Mouse (Mus musculus) small intestine, adult 2 months (tissue): ENCODE data around the gene Ubr7. TPM values are rescaled to one million over a fixed set of nuclear protein-coding genes. Genes with fewer than 3 reads are reported as not detected.

Source experiments
- H3K27ac ChIP-seq: fragments of 200-500 bp; 2 replicates; pipeline ENCODE4 v1.5.1; 2012; ENCODE audit warnings: low read depth, low read length, control low read depth, inconsistent platforms; ENCODE audit not compliant: insufficient read depth
- H3K27me3 ChIP-seq: fragments of 200-500 bp; 2 replicates; pipeline ENCODE4 v1.6.1; 2012; ENCODE audit warnings: mild to moderate bottlenecking, moderate library complexity, low read length, inconsistent platforms; ENCODE audit not compliant: control insufficient read depth, insufficient read depth
- H3K36me3 ChIP-seq: fragments of 200-500 bp; 2 replicates; pipeline ENCODE4 v1.6.1; 2012; ENCODE audit warnings: mild to moderate bottlenecking, low read length, control low read depth, inconsistent platforms; ENCODE audit not compliant: control insufficient read depth, insufficient read depth
- H3K4me1 ChIP-seq: fragments of 200-500 bp; 2 replicates; pipeline ENCODE4 v1.6.1; 2012; ENCODE audit warnings: low read length, inconsistent platforms, mixed read lengths; ENCODE audit not compliant: control insufficient read depth, insufficient read depth, insufficient read length
- H3K4me3 ChIP-seq: fragments of 200-500 bp; 2 replicates; pipeline ENCODE4 v1.5.1; 2012; ENCODE audit warnings: low read depth, mild to moderate bottlenecking, control low read depth, inconsistent platforms, low read length, moderate library complexity
- CTCF ChIP-seq: fragments of 200-500 bp; IDR thresholded peaks from 2 replicates; pipeline ENCODE4 v1.5.1; 2012; ENCODE audit warnings: low read depth, mild to moderate bottlenecking, control low read depth, inconsistent platforms, low read length, moderate library complexity, mixed read lengths; ENCODE audit not compliant: insufficient replicate concordance, insufficient read length; ENCODE audit errors: extremely low read depth
- POLR2A ChIP-seq: fragments of 200-500 bp; IDR thresholded peaks from 2 replicates; pipeline ENCODE4 v1.6.1; 2012; ENCODE audit warnings: low read depth, mild to moderate bottlenecking, control low read depth, inconsistent platforms, low read length, moderate library complexity
- WGBS: fragments of 180-500 bp; shearing (Covaris S2); methylation state at CpG from one replicate; pipeline ENCODE4 v1.1.7; 2018; 5-methylcytosine and 5-hydroxymethylcytosine counted together
- polyA plus RNA-seq: library from polyadenylated mRNA; depleted of rRNA; stranded (reverse); fragments of >200 nt; gene quantifications from 2 replicates; pipeline ENCODE4 v1.2.3, GENCODE M21; 2012; rRNA removed

The Ubr7 gene
- 2.7 and 4.5 TPM in 2 replicates for polyA plus RNA-seq

DNA sequence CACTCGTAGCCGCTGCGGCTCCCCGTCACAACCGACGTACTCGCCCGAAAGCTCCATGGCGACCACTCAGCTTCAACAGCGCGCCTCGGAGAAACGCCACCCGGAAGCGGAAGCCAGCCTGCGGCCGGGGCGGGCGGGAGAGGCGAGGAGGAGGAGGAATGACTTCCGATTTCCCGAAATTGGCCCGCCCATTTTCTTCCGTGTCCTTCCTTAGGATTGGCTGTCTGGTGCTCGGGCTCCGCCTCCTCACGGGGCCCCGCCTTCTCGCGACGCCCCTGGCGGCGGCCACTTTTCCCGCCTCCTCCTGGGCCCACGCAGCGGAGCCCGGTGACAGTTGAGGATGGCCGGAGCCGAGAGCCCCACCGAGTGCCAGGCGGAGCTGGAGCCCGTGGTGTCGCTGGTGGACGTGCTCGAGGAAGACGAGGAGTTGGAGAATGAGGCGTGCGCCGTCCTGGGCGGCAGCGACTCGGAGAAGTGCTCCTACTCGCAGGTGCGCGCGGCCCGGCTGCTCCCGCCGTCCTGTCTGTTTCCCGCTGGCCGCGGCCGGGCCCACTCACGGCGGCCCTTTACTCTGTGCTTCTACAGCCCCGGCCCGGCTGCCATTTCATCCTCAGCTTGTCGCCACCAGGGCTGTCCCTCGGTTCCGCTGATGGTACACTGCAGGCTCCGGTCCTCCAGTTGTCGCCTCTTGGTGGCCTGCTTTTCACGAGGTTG lies at the start of gene Ubr7, which contains the start of the genes Gm28051 and Gon7:
Ubr7 (plus strand) TSS at position 279 of the 714 bp plus-strand sequence.
Gm28051 (minus strand) TSS at position 77 of the 714 bp plus-strand sequence.
Gon7 (minus strand) TSS at position 115 of the 714 bp plus-strand sequence.
- TF ChIP-seq CTCF (peak; percentile 37; the same call in 1 of the 2 replicates), POLR2A (peak; percentile 52; the same call in 1 of the 2 replicates)
- no peaks in the 10 kb centered on the region for H3K27me3 ChIP-seq
- H3K4me1 ChIP-seq: peaks cover 9% of the 10 kb centered on the region; the same call in 1 of the 2 replicates
- WGBS: under 1% methylated on average over 73 of the region's 73 CpGs
- H3K4me3 ChIP-seq: peak within 1 kb of the TSS; percentile 93
- H3K27ac ChIP-seq: peak within 1 kb of the TSS; percentile 65
- H3K36me3 ChIP-seq: peaks cover 5% of the 10 kb centered on the region

DNA sequence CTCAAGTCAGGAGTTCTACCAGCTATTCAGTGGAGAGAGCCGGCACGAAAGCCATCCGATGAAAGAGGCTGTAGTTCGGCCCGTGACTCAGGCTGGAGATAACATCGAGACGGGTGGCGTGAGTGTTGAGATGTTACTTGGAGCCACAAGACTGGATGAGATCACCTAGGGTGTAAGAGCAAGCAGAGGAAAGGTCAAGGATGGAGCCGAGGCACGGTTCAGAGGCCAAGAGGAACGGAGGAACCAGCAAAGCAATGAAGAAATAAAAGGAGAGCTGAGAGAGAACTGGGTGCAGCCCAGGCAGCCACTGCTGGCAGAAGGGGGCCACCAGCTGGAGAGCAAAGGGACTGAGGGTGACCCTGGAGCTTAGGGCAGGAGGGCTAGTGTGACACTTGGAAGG lies 49.5 kb upstream of the Ubr7 start:
- Histone ChIP-seq H3K4me3 (peak overlapping the region; percentile 4; the same call in 1 of the 2 replicates), H3K27ac (peak overlapping the region; percentile 95), H3K27me3 (no peaks in the 10 kb centered on the region), H3K36me3 (no peaks in the 10 kb centered on the region), H3K4me1 (peaks cover 23% of the 10 kb centered on the region)
- WGBS: 34% methylated on average over 11 of the region's 11 CpGs
- no peak for TF ChIP-seq POLR2A
- peak; percentile 49; the same call in 1 of the 2 replicates for TF ChIP-seq CTCF

DNA sequence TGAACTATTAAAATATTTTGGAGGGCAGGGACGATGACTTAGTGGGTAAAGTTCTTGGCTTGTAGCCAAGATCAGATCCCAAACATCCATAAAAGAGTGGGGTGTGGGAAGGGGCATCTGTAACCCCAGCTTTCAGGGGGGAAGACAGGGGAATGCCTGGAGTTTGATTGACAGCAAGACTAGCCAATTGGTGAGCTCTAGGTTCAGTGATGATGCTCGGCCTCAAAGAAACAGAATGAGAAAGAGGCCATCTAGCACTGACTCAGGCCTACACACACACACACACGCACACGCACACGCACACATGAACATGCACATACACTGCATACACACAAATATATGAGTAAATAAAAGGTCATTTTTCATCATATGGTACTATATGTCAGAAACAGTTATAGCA lies 47.9 kb upstream of the Ubr7 start:
- no peak for TF ChIP-seq POLR2A
- TF ChIP-seq CTCF: no peak
- 74% methylated on average over 5 of the region's 5 CpGs for WGBS
- no peaks in the 10 kb centered on the region for H3K27me3 ChIP-seq
- H3K36me3 ChIP-seq: no peaks in the 10 kb centered on the region
- no peak overlapping the region for H3K4me3 ChIP-seq
- H3K4me1 ChIP-seq: peaks cover 25% of the 10 kb centered on the region
- H3K27ac ChIP-seq: no peak overlapping the region

- 76% methylated on average over 4 of the region's 4 CpGs for WGBS
- no peak overlapping the region for H3K27ac ChIP-seq
- H3K36me3 ChIP-seq: no peaks in the 10 kb centered on the region
- H3K4me3 ChIP-seq: no peak overlapping the region
- H3K4me1 ChIP-seq: peaks cover 20% of the 10 kb centered on the region
- TF ChIP-seq POLR2A: no peak
- no peak for TF ChIP-seq CTCF
- no peaks in the 10 kb centered on the region for H3K27me3 ChIP-seq
Measured at GRCm38 (mm10) chr12:102710851-102711375, 46.9 kb upstream of the Ubr7 start.

DNA sequence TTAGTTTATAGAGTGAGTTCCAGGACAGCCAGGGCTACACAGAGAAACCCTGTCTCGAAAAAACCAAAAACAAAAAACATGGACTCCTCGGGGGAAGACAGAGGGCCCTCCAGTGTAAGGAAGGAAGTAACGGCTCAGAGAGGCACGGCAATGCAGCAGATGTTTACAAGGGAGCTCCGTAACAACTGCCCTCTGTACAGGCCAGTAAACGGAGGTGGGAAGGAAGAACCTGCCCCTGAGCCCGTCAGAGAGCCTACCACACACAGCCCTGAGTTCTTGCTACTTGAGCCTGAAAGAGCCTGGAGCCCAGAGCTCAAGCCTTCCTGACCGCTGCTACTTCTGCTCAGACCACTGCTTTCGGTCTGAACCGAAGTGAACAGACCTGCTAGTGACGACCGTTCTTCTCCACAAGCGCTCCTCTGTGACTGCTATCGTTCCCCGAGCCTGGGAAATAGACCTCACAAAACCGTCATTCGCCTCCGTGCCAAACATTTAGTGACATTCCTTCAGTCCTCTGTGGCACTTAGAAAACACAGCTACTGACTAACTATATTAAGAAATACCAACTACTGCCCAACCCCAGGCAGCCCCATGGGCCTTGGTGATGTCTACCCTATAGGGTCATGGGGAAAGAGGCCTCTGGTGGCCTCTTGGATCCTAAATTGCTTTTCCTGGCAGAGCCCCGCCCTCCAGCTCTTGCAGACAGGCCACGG lies 44.5 kb upstream of the Ubr7 start:
- no peaks in the 10 kb centered on the region for H3K27me3 ChIP-seq
- H3K4me1 ChIP-seq: peaks cover 3% of the 10 kb centered on the region
- no peak overlapping the region for H3K4me3 ChIP-seq
- H3K36me3 ChIP-seq: no peaks in the 10 kb centered on the region
- peak overlapping the region; percentile 1; the same call in 1 of the 2 replicates for H3K27ac ChIP-seq
- 73% methylated on average over 20 of the region's 20 CpGs for WGBS
- TF ChIP-seq CTCF: no peak
- no peak for TF ChIP-seq POLR2A

DNA sequence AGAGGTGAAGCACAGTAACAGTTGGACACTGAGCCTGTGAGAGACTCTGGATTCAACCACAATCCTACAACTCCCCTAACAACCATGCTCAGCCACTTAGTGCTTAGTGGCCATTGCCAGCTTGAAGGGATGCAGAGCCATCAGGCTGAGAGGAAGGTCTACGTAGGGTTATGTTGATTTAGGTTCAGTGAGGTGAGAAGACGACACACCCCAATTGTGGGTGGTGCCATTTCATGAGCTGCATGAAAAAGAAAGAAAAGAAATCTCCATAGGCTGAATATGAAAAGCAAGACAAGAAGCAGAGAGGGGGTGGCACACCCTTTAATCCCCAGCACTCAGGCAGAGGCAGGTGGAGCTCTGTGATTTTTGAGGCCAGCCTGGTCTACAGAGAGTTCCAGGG lies 43.7 kb upstream of the Ubr7 start:
- H3K27me3 ChIP-seq: no peaks in the 10 kb centered on the region
- TF ChIP-seq CTCF: no peak
- TF ChIP-seq POLR2A: no peak
- 50% methylated on average over 2 of the region's 2 CpGs for WGBS
- H3K4me3 ChIP-seq: no peak overlapping the region
- no peaks in the 10 kb centered on the region for H3K36me3 ChIP-seq
- peaks cover 3% of the 10 kb centered on the region for H3K4me1 ChIP-seq
- H3K27ac ChIP-seq: no peak overlapping the region
